Mouse (Mus musculus) ovary, postnatal 36 days (tissue): ENCODE data around the gene Slc16a14.
"Not testable (repeated sequence)": the region's sequence is repeated elsewhere in the genome, so short reads cannot be mapped to it uniquely, and the experiment has no call there.

Experiments
- DNase-seq: peaks from one replicate; pipeline ENCODE4 v3.0.0; 2022; ENCODE audit warnings: low spot score, mixed read lengths

The Slc16a14 gene

DNA sequence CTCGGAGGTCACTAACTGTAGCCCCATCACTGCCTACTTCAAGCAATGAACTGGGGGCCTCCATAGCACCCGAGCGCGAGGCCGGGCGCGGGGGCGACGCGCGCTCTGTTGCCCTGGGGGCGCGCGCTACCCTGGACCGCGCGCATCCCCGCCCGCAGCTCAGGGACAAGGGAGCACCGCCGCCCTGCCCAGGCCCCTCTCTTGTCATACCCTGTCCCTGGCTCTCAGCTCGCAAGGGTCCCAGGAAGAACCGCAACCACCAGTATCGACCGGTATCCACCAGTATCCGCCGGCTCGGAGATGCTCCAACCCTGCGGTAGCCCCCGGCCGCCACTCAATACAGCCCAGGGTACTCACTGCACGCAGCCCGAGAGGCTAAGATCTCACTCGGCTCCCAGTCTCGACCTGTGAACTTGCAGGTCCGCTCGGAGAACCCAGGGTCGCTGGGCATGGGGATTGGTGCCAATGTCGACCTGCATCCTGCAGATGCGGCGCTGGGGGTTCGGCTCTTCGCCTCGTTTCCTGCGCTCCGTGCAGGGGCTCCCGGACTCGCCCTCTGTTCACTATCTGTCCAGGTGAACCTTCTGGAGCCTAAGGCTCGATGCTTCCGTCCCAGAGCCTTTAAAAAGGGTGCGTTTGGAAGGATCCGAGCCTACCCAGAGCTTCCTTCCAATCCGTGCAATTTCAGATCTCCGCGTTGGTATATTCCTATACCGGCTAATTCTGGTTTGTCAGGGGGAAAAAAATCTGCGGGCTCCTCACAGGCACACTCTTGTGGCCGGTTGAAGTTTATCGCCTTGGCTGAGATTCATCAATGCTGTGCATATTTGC, at the start of gene Slc16a14:
Gene Slc16a14 (minus strand): TSS at position 632 of the 831 bp plus-strand sequence.
- peak; percentile 8 for DNase-seq

DNA sequence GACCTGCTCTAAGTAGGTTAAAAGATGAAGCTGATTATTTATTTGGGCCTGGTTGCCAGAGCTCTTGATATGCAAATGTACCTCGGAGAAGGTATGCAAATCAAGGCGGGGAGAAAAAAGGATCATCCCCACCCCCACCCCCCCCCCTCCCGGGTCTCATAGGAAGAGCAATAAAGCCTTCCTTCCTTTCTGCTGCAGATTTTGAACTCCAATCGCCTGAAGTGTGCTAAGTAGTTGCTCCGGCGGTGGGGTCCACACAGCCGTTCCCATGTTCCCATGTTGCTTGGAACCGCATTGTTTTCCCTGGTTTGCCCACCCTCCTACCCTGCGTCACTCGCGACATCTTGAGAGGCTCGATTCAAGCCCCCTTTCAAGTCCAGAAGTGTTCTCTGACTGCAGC, 26.8 kb upstream of the Slc16a14 start:
- not testable (repeated sequence) for DNase-seq

- not testable (repeated sequence) for DNase-seq
These were observed 22.8 kb upstream of the Slc16a14 start for GRCm38 (mm10) chr1:84957713-84958112.

- not testable (repeated sequence) for DNase-seq
These were observed 21.8 kb upstream of the Slc16a14 start for GRCm38 (mm10) chr1:84956771-84957170.

GRCm38 (mm10) chr1:84952456-84953181, 17.7 kb upstream of the Slc16a14 start:
- DNase-seq: no peak

- DNase-seq: no peak
These were observed 16.6 kb upstream of the Slc16a14 start for GRCm38 (mm10) chr1:84951566-84951965.

- no peak for DNase-seq
These were observed 12.5 kb upstream of the Slc16a14 start for GRCm38 (mm10) chr1:84947390-84947789.

GRCm38 (mm10) chr1:84945950-84946349, 11.0 kb upstream of the Slc16a14 start:
- DNase-seq: no peak

GRCm38 (mm10) chr1:84943549-84943948, 8.6 kb upstream of the Slc16a14 start:
- no peak for DNase-seq

GRCm38 (mm10) chr1:84942666-84943065, 7.7 kb upstream of the Slc16a14 start:
- no peak for DNase-seq

DNA sequence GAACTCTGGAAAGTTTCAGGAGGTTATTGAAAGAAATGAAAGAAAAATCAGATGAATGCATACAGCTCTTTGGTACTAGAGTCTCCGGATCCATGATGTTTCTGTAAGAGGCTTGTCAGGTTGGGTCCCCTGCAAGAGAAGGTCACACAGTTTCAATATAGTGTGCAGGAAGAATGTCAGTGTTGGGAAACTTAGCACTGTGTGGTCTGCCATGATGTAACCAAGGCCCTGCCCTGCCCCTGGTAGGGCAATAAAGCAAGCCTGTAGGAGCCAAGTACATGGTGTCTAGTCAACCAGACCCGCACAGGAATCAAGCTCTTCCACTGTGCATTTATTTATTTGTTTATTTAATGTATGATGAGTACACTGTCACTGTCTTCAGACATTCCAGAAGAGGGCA, 5.4 kb upstream of the Slc16a14 start:
- DNase-seq: no peak

- no peak for DNase-seq
These were observed 4.5 kb upstream of the Slc16a14 start for GRCm38 (mm10) chr1:84939466-84939865.

DNA sequence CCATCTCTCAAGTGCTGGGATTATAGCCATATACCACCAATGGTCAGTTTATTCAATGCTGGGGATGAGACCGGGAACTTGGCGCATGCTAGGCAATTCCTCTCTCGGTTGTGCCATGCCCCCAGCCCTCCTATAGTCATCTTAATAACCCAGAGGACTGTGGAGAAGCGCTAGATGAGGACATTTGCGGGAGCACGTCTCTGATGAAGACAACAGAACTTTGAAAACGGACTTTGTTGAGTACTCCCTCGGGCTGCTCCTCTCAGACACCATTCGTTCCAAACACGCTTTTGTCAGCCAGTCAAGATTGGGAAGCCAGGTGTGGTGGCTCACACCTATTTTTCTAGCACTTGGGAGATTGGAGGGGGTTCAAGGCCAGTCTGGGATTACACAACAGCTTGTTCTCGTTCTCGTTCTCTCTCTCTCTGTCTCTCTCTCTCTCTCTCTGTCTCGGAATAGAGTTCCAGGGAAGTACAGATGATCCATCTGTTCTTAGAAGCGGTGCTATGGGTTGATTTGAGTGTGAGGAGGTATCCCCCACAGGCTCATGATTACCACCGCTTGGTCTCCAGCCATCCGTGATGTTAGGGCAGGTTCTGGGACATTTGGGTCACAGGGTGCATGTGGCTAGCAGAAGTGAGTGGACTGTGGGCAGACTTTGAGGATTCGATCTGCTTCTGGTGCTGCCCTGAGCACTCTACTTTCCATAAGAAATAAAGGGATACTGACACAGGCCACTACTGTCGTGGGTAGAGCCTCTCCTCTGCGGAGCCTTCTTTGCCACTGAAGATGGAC, 2.0 kb upstream of the Slc16a14 start:
- no peak for DNase-seq

GRCm38 (mm10) chr1:84935668-84936067, 734 bp upstream of the Slc16a14 start:
- DNase-seq: peak; percentile 35

GRCm38 (mm10) chr1:84934151-84934502, 807 bp downstream of the Slc16a14 start:
- DNase-seq: no peak

GRCm38 (mm10) chr1:84933472-84934150, 1.3 kb downstream of the Slc16a14 start:
- peak; percentile 70 for DNase-seq

DNA sequence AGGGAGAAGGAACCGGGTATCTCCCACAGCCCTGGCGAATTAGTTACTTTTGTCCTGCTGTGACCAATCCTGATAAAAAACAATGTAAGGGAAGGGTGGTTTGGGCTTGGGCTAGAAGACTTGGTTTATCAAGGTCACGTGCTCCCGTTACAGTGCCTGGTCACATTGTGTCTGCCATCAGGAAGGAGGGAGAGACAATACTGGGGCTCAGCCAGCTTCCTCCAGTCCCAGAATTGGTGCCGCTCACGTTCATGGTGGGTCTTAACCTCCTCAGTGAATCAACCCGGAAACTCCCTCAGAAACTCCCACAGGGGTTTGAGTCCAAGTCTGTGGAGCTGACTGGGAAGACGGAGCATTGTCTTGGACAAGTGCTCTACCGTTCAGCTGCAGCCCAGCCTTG, 9.3 kb downstream of the Slc16a14 start:
- no peak for DNase-seq

DNA sequence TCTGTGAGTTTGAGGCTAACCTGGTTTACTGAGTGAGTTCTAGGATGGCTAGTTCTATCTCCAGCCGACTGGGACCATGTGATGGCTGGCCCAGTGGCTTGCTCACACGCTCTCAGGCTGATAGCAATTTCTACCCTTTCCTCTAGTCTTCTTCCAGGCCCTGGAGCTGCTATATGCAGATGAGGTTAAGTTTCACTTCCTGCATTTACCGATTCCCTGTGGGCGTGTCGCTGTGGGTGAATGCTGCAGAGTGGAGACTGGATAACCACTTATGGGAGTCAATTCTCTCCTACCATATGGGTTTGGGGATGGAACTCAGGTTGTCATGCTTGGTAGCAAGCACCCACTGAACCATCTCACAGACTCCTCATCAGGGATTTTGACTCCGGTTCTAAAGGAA, 10.8 kb downstream of the Slc16a14 start:
- DNase-seq: no peak

DNA sequence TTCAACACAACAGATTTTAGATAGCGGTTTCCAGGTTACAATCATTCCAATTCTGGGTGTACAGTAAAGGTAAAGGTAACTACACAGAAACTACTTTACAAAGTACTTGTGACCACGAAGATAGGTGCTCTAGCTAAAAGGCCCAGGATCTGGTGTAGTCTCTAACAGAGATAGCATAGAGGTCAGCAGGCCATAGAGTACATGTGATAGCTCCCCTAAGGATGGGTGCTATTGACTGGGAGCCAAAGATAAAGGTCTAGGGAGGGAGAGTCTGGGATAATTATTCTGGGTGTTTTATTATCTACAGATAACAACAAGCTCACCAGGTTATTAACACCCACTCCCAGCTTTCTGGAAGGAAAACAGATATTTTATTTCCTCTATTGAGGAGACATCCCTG, 11.5 kb downstream of the Slc16a14 start:
- no peak for DNase-seq

- no peak for DNase-seq
These were observed 16.1 kb downstream of the Slc16a14 start for GRCm38 (mm10) chr1:84918865-84919264.

DNA sequence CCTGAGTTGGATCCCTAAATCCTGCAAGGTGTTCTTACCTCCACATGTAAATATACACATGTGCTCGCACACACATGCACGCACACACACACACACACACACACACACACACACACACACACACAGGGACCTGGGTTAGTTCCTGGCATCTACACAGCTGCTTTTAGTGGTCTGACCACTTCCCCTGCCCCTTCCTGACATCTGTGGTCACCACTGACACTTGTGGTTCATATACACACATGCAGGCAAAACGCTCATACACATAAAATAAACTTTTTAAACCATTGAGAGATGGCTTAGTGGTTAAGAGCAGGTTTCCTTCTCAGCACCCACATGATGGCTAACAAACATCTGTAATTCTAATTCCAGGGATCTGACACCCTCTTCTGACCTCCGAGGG, 19.9 kb downstream of the Slc16a14 start:
- DNase-seq: no peak

DNA sequence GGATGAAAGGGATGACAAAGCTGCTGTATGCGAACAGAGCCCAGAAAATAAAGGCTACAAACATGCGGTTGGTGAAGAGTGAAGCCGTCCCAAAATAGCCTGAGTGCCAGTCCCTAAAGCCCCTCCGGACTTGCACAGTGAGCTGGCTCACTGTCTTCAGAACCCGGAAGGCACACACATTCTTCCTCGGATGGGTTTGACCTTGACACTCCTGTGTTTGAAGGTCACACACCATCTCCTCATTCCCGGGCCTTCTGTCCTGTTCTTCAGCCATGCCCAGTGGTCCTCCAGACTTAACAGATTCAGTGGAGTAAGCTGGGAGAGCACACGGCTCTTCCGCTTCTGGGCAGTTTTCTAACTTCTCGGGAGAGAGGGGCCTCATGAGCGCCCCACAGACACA, 22.4 kb downstream of the Slc16a14 start:
- DNase-seq: no peak
